Mouse (Mus musculus) lung, adult 2 months (tissue): ENCODE results near the gene Crlf2.

ENCODE experiments used
- CTCF ChIP-seq: fragments of 200-500 bp; IDR thresholded peaks from 2 replicates; pipeline ENCODE4 v1.5.1; 2011; ENCODE audit warnings: mild to moderate bottlenecking, low read length, control low read depth; ENCODE audit not compliant: insufficient read depth
- POLR2A ChIP-seq: fragments of 200-500 bp; IDR thresholded peaks from 2 replicates; pipeline ENCODE4 v1.6.1; 2011; ENCODE audit warnings: low read depth, mild to moderate bottlenecking, control low read depth, low read length, borderline replicate concordance; ENCODE audit errors: extremely low read depth

DNA sequence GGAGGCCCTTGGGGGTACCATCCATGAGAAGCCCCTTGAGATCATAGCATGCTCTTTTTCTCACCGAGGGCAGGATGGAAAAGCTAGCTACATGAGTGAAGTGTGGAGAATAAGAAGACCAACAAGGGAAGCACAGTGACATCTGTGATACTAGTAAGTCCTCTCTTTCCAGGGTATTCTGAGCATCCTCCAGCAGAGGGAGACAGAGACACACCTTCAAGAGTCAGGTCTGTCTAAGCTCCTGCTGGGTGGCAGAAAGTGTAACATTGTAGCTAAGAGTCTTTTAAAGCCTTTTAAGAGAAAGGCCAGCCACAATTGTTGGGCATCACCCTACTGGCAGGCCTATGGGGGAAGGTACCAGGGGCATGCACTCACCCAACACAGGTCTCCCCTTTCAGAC lies 43.8 kb upstream of the Crlf2 start:
- no peak for TF ChIP-seq POLR2A
- peak; percentile 28; the same call in 1 of the 2 replicates for TF ChIP-seq CTCF
